Mouse (Mus musculus): Measurements from ENCODE around the gene Hecw1.

GRCm38 (mm10) chr13:14461036-14461435 is 62.0 kb downstream of the Hecw1 start:
- TF ChIP-seq CTCF (IDR thresholded peaks at IDR 0.05; ENCODE audit: low read depth) (no peak), EP300 (optimal IDR thresholded peaks at IDR 0.05) (no peak)
